Mouse (Mus musculus) kidney, adult 9 months (tissue): ENCODE data around the gene Pknox2.

Experiments used
- DNase-seq: peaks from one replicate; pipeline ENCODE4 v3.0.0; 2022

The Pknox2 gene

GRCm38 (mm10) chr9:37139514-37139913 lies 7.7 kb downstream of the Pknox2 start:
- no peak for DNase-seq

GRCm38 (mm10) chr9:37138883-37139282 lies 8.3 kb downstream of the Pknox2 start:
- no peak for DNase-seq

GRCm38 (mm10) chr9:37136340-37136739 lies 10.9 kb downstream of the Pknox2 start:
- no peak for DNase-seq

GRCm38 (mm10) chr9:37133495-37133894 lies 13.7 kb downstream of the Pknox2 start:
- no peak for DNase-seq

- DNase-seq = no peak
Observed at GRCm38 (mm10) chr9:37129046-37129445, 18.2 kb downstream of the Pknox2 start.

GRCm38 (mm10) chr9:37126197-37126596 lies 21.0 kb downstream of the Pknox2 start:
- no peak for DNase-seq

GRCm38 (mm10) chr9:37124696-37125480 lies 22.3 kb downstream of the Pknox2 start:
- DNase-seq = no peak

GRCm38 (mm10) chr9:37123384-37123783 lies 23.8 kb downstream of the Pknox2 start:
- DNase-seq = no peak

GRCm38 (mm10) chr9:37122971-37123370 lies 24.2 kb downstream of the Pknox2 start:
- no peak for DNase-seq

GRCm38 (mm10) chr9:37122381-37122780 lies 24.8 kb downstream of the Pknox2 start:
- DNase-seq = no peak

GRCm38 (mm10) chr9:37121761-37122331 lies 25.4 kb downstream of the Pknox2 start:
- DNase-seq = no peak

- DNase-seq = no peak
Observed at GRCm38 (mm10) chr9:37120801-37121200, 26.4 kb downstream of the Pknox2 start.

GRCm38 (mm10) chr9:37117529-37117928 lies 29.7 kb downstream of the Pknox2 start:
- DNase-seq = no peak

GRCm38 (mm10) chr9:37116632-37117413 lies 30.4 kb downstream of the Pknox2 start:
- no peak for DNase-seq

- DNase-seq = no peak
Observed at GRCm38 (mm10) chr9:37115820-37116219, 31.4 kb downstream of the Pknox2 start.

- no peak for DNase-seq
Observed at GRCm38 (mm10) chr9:37114286-37115267, 32.6 kb downstream of the Pknox2 start.

GRCm38 (mm10) chr9:37107546-37107945 lies 39.7 kb downstream of the Pknox2 start:
- peak; percentile 42 for DNase-seq

GRCm38 (mm10) chr9:37106808-37107207 lies 40.4 kb downstream of the Pknox2 start:
- DNase-seq = peak; percentile 37

- DNase-seq = no peak
Observed at GRCm38 (mm10) chr9:37104249-37104648, 43.0 kb downstream of the Pknox2 start.

- no peak for DNase-seq
Observed at GRCm38 (mm10) chr9:37103778-37104177, 43.4 kb downstream of the Pknox2 start.

- DNase-seq = no peak
Observed at GRCm38 (mm10) chr9:37101059-37101940, 45.9 kb downstream of the Pknox2 start.
